Mouse (Mus musculus) hindbrain, embryonic 12.5 days (tissue): ENCODE data around the gene Adamts9. TPM values are rescaled to one million over a fixed set of nuclear protein-coding genes. Genes with fewer than 3 reads are reported as not detected.

ENCODE experiments used
- ATAC-seq: fragments of 200-750 bp; cut with Nextera tagmentation; 2 replicates; pipeline ENCODE4 v1.8.0; 2017; ENCODE audit warnings: moderate TSS enrichment; ENCODE audit not compliant: low FRiP score
- H3K27ac ChIP-seq: fragments of 300-500 bp; sonication (generic); 2 replicates; pipeline ENCODE4 v1.5.1; 2016; ENCODE audit warnings: mild to moderate bottlenecking
- H3K27me3 ChIP-seq: fragments of 300-500 bp; sonication (generic); 2 replicates; pipeline ENCODE4 v1.6.1; 2016; ENCODE audit warnings: mild to moderate bottlenecking
- H3K36me3 ChIP-seq: fragments of 300-500 bp; sonication (generic); 2 replicates; pipeline ENCODE4 v1.6.1; 2016; ENCODE audit warnings: mild to moderate bottlenecking
- H3K4me1 ChIP-seq: fragments of 300-500 bp; sonication (generic); 2 replicates; pipeline ENCODE4 v1.6.1; 2016
- H3K4me2 ChIP-seq: fragments of 300-500 bp; sonication (generic); replicated peaks from 2 replicates; pipeline ENCODE4 v1.6.1; 2016; ENCODE audit warnings: mild to moderate bottlenecking
- H3K4me3 ChIP-seq: fragments of 300-500 bp; sonication (generic); 2 replicates; pipeline ENCODE4 v1.5.1; 2016; ENCODE audit warnings: mild to moderate bottlenecking
- H3K9ac ChIP-seq: fragments of 300-500 bp; sonication (generic); 2 replicates; pipeline ENCODE4 v1.6.1; 2016; ENCODE audit warnings: mild to moderate bottlenecking, moderate library complexity
- H3K9me3 ChIP-seq: fragments of 300-500 bp; sonication (generic); replicated peaks from 2 replicates; pipeline ENCODE4 v1.6.1; 2016; ENCODE audit warnings: mild to moderate bottlenecking
- WGBS: fragments of 180-500 bp; shearing (Covaris S2); methylation state at CpG from one replicate; pipeline ENCODE4 v1.1.7; 2016; 5-methylcytosine and 5-hydroxymethylcytosine counted together
- polyA plus RNA-seq: library from polyadenylated mRNA; unstranded; fragments of >200 nt; fragmentation: Nextera tagmentation; extraction: Ambion mirVana; gene quantifications from 2 replicates; pipeline ENCODE4 v1.2.1, GENCODE M21; 2016

Adamts9 gene
- polyA plus RNA-seq, 1 experiment from 2014 or later = 4.5 TPM

- WGBS = 65% methylated on average over 4 of the region's 4 CpGs
- ATAC-seq = no peak
- no peak overlapping the region for H3K4me3 ChIP-seq
Measured at GRCm38 (mm10) chr6:92846614-92847013, 96.7 kb downstream of the Adamts9 start.

GRCm38 (mm10) chr6:92845898-92846297 is 97.4 kb downstream of the Adamts9 start:
- H3K4me2 ChIP-seq = no peak overlapping the region
- H3K9ac ChIP-seq = no peak overlapping the region
- no peak overlapping the region for H3K27ac ChIP-seq
- 86% methylated on average over 8 of the region's 8 CpGs for WGBS
- H3K27me3 ChIP-seq = no peaks in the 10 kb centered on the region
- no peak overlapping the region for H3K4me3 ChIP-seq
- H3K4me1 ChIP-seq = peaks cover 6% of the 10 kb centered on the region
- ATAC-seq = no peak
- H3K36me3 ChIP-seq = no peaks in the 10 kb centered on the region
- no peaks in the 10 kb centered on the region for H3K9me3 ChIP-seq

More at GRCm38 (mm10) chr6:92846614-92847013, 96.7 kb downstream of the Adamts9 start:
- no peak overlapping the region for H3K27ac ChIP-seq
- H3K4me1 ChIP-seq = peaks cover 6% of the 10 kb centered on the region
- H3K9me3 ChIP-seq = no peaks in the 10 kb centered on the region
- no peaks in the 10 kb centered on the region for H3K27me3 ChIP-seq
- H3K9ac ChIP-seq = no peak overlapping the region
- no peak overlapping the region for H3K4me2 ChIP-seq
- H3K36me3 ChIP-seq = no peaks in the 10 kb centered on the region

GRCm38 (mm10) chr6:92843474-92843873 is 99.8 kb downstream of the Adamts9 start:
- Histone ChIP-seq H3K9ac (no peak overlapping the region), H3K27ac (no peak overlapping the region), H3K9me3 (no peaks in the 10 kb centered on the region), H3K4me1 (no peaks in the 10 kb centered on the region), H3K36me3 (no peaks in the 10 kb centered on the region), H3K4me2 (no peak overlapping the region), H3K4me3 (no peak overlapping the region), H3K27me3 (no peaks in the 10 kb centered on the region)
- WGBS = 91% methylated on average over 2 of the region's 2 CpGs
- ATAC-seq = no peak

GRCm38 (mm10) chr6:92842000-92842399 is 101.3 kb downstream of the Adamts9 start:
- 12% methylated on average over 2 of the region's 2 CpGs for WGBS
- Histone ChIP-seq H3K9me3 (no peaks in the 10 kb centered on the region), H3K27me3 (no peaks in the 10 kb centered on the region)

GRCm38 (mm10) chr6:92831106-92831505 is 112.2 kb downstream of the Adamts9 start:
- Histone ChIP-seq H3K4me1 (no peaks in the 10 kb centered on the region), H3K4me3 (no peak overlapping the region), H3K36me3 (no peaks in the 10 kb centered on the region), H3K27me3 (no peaks in the 10 kb centered on the region), H3K9ac (no peak overlapping the region), H3K4me2 (no peak overlapping the region), H3K27ac (no peak overlapping the region), H3K9me3 (no peaks in the 10 kb centered on the region)
- 84% methylated on average over 2 of the region's 2 CpGs for WGBS
- no peak for ATAC-seq

More at GRCm38 (mm10) chr6:92842000-92842399, 101.3 kb downstream of the Adamts9 start:
- ATAC-seq = no peak
- no peak overlapping the region for H3K9ac ChIP-seq
- H3K4me1 ChIP-seq = no peaks in the 10 kb centered on the region
- H3K36me3 ChIP-seq = no peaks in the 10 kb centered on the region
- H3K4me2 ChIP-seq = no peak overlapping the region
- no peak overlapping the region for H3K27ac ChIP-seq
- H3K4me3 ChIP-seq = no peak overlapping the region

- 97% methylated on average over 2 of the region's 2 CpGs for WGBS
- ATAC-seq = no peak
- Histone ChIP-seq H3K36me3 (no peaks in the 10 kb centered on the region), H3K27me3 (no peaks in the 10 kb centered on the region), H3K27ac (no peak overlapping the region), H3K4me2 (no peak overlapping the region), H3K9ac (no peak overlapping the region), H3K4me3 (no peak overlapping the region), H3K4me1 (no peaks in the 10 kb centered on the region), H3K9me3 (no peaks in the 10 kb centered on the region)
Measured at GRCm38 (mm10) chr6:92829148-92829547, 114.1 kb downstream of the Adamts9 start.

- Histone ChIP-seq H3K27me3 (peaks cover 7% of the 10 kb centered on the region; the same call in 1 of the 2 replicates), H3K4me3 (no peak overlapping the region), H3K4me2 (no peak overlapping the region), H3K9me3 (no peaks in the 10 kb centered on the region), H3K4me1 (no peaks in the 10 kb centered on the region), H3K9ac (no peak overlapping the region), H3K36me3 (no peaks in the 10 kb centered on the region), H3K27ac (no peak overlapping the region)
- ATAC-seq = no peak
- WGBS = 36% methylated on average over 5 of the region's 5 CpGs
Measured at GRCm38 (mm10) chr6:92827360-92827759, 115.9 kb downstream of the Adamts9 start.

GRCm38 (mm10) chr6:92826561-92826960 is 116.7 kb downstream of the Adamts9 start:
- no peak for ATAC-seq
- H3K36me3 ChIP-seq = no peaks in the 10 kb centered on the region
- H3K27ac ChIP-seq = no peak overlapping the region
- no peak overlapping the region for H3K4me2 ChIP-seq
- peaks cover 7% of the 10 kb centered on the region; the same call in 1 of the 2 replicates for H3K4me1 ChIP-seq
- peaks cover 7% of the 10 kb centered on the region; the same call in 1 of the 2 replicates for H3K27me3 ChIP-seq
- no peak overlapping the region for H3K9ac ChIP-seq
- WGBS = 87% methylated on average over 5 of the region's 5 CpGs
- no peaks in the 10 kb centered on the region for H3K9me3 ChIP-seq
- no peak overlapping the region for H3K4me3 ChIP-seq

GRCm38 (mm10) chr6:92823991-92824390 is 119.3 kb downstream of the Adamts9 start:
- Histone ChIP-seq H3K4me2 (no peak overlapping the region), H3K4me1 (peaks cover 12% of the 10 kb centered on the region; the same call in 1 of the 2 replicates), H3K27ac (no peak overlapping the region), H3K9me3 (no peaks in the 10 kb centered on the region), H3K4me3 (no peak overlapping the region), H3K9ac (no peak overlapping the region), H3K36me3 (no peaks in the 10 kb centered on the region), H3K27me3 (peaks cover 8% of the 10 kb centered on the region; the same call in 1 of the 2 replicates)
- ATAC-seq = no peak
- WGBS = 73% methylated on average over 7 of the region's 7 CpGs

- Histone ChIP-seq H3K4me1 (peaks cover 12% of the 10 kb centered on the region; the same call in 1 of the 2 replicates), H3K4me3 (no peak overlapping the region), H3K27me3 (peaks cover 8% of the 10 kb centered on the region; the same call in 1 of the 2 replicates), H3K27ac (no peak overlapping the region; the same call in 1 of the 2 replicates), H3K4me2 (no peak overlapping the region), H3K36me3 (no peaks in the 10 kb centered on the region), H3K9ac (no peak overlapping the region), H3K9me3 (no peaks in the 10 kb centered on the region)
- no peak for ATAC-seq
- 27% methylated on average over 6 of the region's 6 CpGs for WGBS
Measured at GRCm38 (mm10) chr6:92822006-92822405, 121.3 kb downstream of the Adamts9 start.

- Histone ChIP-seq H3K4me1 (peaks cover 14% of the 10 kb centered on the region; the same call in 1 of the 2 replicates), H3K9me3 (no peaks in the 10 kb centered on the region), H3K36me3 (no peaks in the 10 kb centered on the region), H3K27ac (no peak overlapping the region; the same call in 1 of the 2 replicates), H3K27me3 (peaks cover 11% of the 10 kb centered on the region), H3K9ac (no peak overlapping the region), H3K4me2 (no peak overlapping the region), H3K4me3 (no peak overlapping the region)
- ATAC-seq = peak; percentile 48; the same call in 1 of the 2 replicates
- WGBS = 21% methylated on average over 5 of the region's 5 CpGs
Measured at GRCm38 (mm10) chr6:92821606-92822005, 121.7 kb downstream of the Adamts9 start.

GRCm38 (mm10) chr6:92817661-92818060 is 125.6 kb downstream of the Adamts9 start:
- H3K9me3 ChIP-seq = no peaks in the 10 kb centered on the region
- no peak for ATAC-seq
- no peak overlapping the region for H3K27ac ChIP-seq
- peaks cover 11% of the 10 kb centered on the region for H3K27me3 ChIP-seq
- no peaks in the 10 kb centered on the region for H3K36me3 ChIP-seq
- WGBS = 30% methylated on average over 8 of the region's 8 CpGs
- H3K9ac ChIP-seq = no peak overlapping the region
- peaks cover 22% of the 10 kb centered on the region for H3K4me1 ChIP-seq
- H3K4me3 ChIP-seq = no peak overlapping the region
- no peak overlapping the region for H3K4me2 ChIP-seq

- 0 out of 2 replicates have a peak, but pooled peaks have one; percentile 50 for ATAC-seq
- Histone ChIP-seq H3K27ac (no peak within 1 kb of the TSS), H3K9me3 (no peaks in the 10 kb centered on the region), H3K4me1 (peaks cover 13% of the 10 kb centered on the region), H3K9ac (no peak within 1 kb of the TSS), H3K36me3 (no peaks in the 10 kb centered on the region), H3K4me3 (peak within 1 kb of the TSS; percentile 14; the same call in 1 of the 2 replicates), H3K27me3 (peaks cover 10% of the 10 kb centered on the region), H3K4me2 (peak within 1 kb of the TSS; percentile 37)
- WGBS = 5% methylated on average over 8 of the region's 8 CpGs
Measured at GRCm38 (mm10) chr6:92816311-92816751, 127.0 kb downstream of the Adamts9 start, which contains the start of gene A730049H05Rik. TSS of gene A730049H05Rik (plus strand) at chr6:92816478.
